ENCODE assay signal across 22 mouse cellular contexts in the genomic region with DNA sequence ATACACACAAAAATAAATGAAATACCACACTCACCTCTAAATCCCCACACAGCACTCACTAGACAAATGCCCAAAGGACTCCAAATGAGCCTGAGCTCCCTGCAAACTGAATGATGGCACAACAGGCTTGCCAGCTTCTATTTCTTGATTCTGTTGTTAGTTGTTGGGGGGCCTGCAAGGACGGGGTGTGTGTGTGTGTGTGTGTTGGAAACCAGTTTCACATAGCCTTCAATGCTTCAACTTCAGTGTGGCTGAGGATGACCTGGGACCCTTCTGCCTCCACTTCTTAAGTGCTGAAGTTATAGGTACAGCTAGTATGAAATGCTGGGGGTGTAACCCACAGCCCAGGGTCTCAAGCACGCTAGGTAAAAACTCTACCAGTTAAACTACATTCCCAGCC.
"Had no signal": no experiment of that assay in that cellular context is flagged by ENCODE, and none has a peak within 500 bp of the region (broad histone marks: within the 10 kb centered on the region; RNA-seq: fewer than 3 reads in every experiment).

No protein-coding gene starts in this region.

- H3K9ac ChIP-seq: limb, embryonic 13.5 days; liver, embryonic 13.5 days; lung, embryonic 15.5 days; neural tube, embryonic 13.5 days; stomach, embryonic 15.5 days had no signal

- ATAC-seq: intestine, postnatal 0 days had no signal

- H3K9me3 ChIP-seq: limb, embryonic 13.5 days; liver, embryonic 13.5 days; lung, embryonic 15.5 days; megakaryocyte, embryonic 14.5 days; midbrain, embryonic 10.5 days; neural tube, embryonic 13.5 days; stomach, embryonic 15.5 days had no signal

- H3K4me2 ChIP-seq: limb, embryonic 13.5 days; lung, embryonic 15.5 days; neural tube, embryonic 13.5 days; stomach, embryonic 15.5 days had no signal

- DNase-seq: kidney, adult 2 months; kidney, postnatal 25 days; layer of hippocampus, postnatal 36 days; left cerebral cortex, postnatal 4 days; liver, embryonic 13.5 days; lung, adult 18-20 months; lung, postnatal 10 days; lung, postnatal 36 days; midbrain, embryonic 14.5 days; retina, postnatal 1 day; right cerebral cortex, postnatal 25 days; spleen, adult 18-20 months; thymus, postnatal 25 days had no signal

- H3K36me3 ChIP-seq: limb, embryonic 13.5 days; lung, embryonic 15.5 days; midbrain, embryonic 10.5 days; neural tube, embryonic 13.5 days; stomach, embryonic 15.5 days had no signal

- H3K27me3 ChIP-seq: limb, embryonic 13.5 days; liver, embryonic 13.5 days; lung, embryonic 15.5 days; megakaryocyte, embryonic 14.5 days; neural tube, embryonic 13.5 days; stomach, embryonic 15.5 days had no signal

- H3K4me3 ChIP-seq: limb, embryonic 13.5 days; liver, embryonic 13.5 days; lung, embryonic 15.5 days; megakaryocyte, embryonic 14.5 days; midbrain, embryonic 10.5 days; myocyte; neural tube, embryonic 13.5 days; stomach, embryonic 15.5 days had no signal

- H3K27ac ChIP-seq: kidney, postnatal 0 days; limb, embryonic 13.5 days; lung, embryonic 15.5 days; midbrain, embryonic 10.5 days; neural tube, embryonic 13.5 days; stomach, embryonic 15.5 days had no signal
